Mouse (Mus musculus) CH12.LX (cell line): ENCODE measurements around the gene Foxs1.

Experiments
- BHLHE40 ChIP-seq: IDR thresholded peaks from 2 replicates; pipeline ENCODE4 v1.6.1; 2011; ENCODE audit warnings: mild to moderate bottlenecking, low read depth, low read length, improper control_type of control experiment
- CTCF ChIP-seq, 2 experiments: IDR thresholded peaks in 1 of 2; conservative IDR thresholded peaks in 1 of 2; 2 replicates each; pipeline ENCODE4 v1.5.1; 2011 to 2012; ENCODE audit warnings: low read depth in 2 of 2, low read length in 2 of 2, improper control_type of control experiment in 1 of 2, inconsistent platforms in 1 of 2, mild to moderate bottlenecking in 1 of 2, moderate library complexity in 1 of 2
- ELF1 ChIP-seq: IDR thresholded peaks from 2 replicates; pipeline ENCODE4 v1.6.1; 2014; ENCODE audit warnings: low read depth, mild to moderate bottlenecking, inconsistent platforms, low read length, improper control_type of control experiment
- EP300 ChIP-seq: IDR thresholded peaks from 2 replicates; pipeline ENCODE4 v1.6.1; 2011; ENCODE audit warnings: low read length, improper control_type of control experiment
- GABPA ChIP-seq: IDR thresholded peaks from 2 replicates; pipeline ENCODE4 v1.6.1; 2012; ENCODE audit warnings: low read depth, low read length, improper control_type of control experiment, inconsistent platforms; ENCODE audit not compliant: insufficient replicate concordance
- MAX ChIP-seq: IDR thresholded peaks from 2 replicates; pipeline ENCODE4 v1.6.1; 2011; ENCODE audit warnings: low read length, improper control_type of control experiment
- POLR2A ChIP-seq: IDR thresholded peaks from 2 replicates; pipeline ENCODE4 v1.6.1; 2011; ENCODE audit warnings: low read depth, mild to moderate bottlenecking, improper control_type of control experiment, low read length
- RCOR1 ChIP-seq: conservative IDR thresholded peaks from 2 replicates; pipeline ENCODE4 v1.6.1; 2012; ENCODE audit warnings: low read depth, mild to moderate bottlenecking, inconsistent platforms, low read length, improper control_type of control experiment
- ZKSCAN1 ChIP-seq: IDR thresholded peaks from 2 replicates; pipeline ENCODE4 v1.6.1; 2012; ENCODE audit warnings: low read depth, inconsistent platforms, low read length, improper control_type of control experiment, borderline replicate concordance

DNA sequence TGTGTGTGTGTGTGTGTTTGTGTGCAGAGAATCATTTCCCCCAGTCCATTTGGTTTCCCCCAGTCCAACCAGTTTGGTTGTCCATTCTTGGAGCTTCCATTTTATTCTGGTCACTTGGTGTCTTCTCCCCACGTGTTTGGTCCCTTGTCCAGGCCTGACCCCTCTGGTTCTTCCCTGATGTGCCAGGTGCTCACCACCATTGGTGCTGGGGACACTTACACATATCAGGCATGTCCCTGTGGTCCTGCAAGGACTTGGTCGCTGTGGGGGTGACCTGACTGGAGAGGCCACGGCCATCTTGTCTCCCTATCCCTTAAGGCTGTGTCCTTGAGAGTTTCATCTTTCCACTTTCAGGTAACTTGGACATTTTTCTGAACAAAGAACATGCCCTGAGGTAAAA is 36.1 kb downstream of the Foxs1 start:
- TF ChIP-seq EP300: no peak
- no peak for TF ChIP-seq RCOR1
- TF ChIP-seq GABPA: no peak
- TF ChIP-seq CTCF (conservative IDR thresholded peaks at IDR 0.05 in 1 of 2, IDR thresholded peaks at IDR 0.05 in 1 of 2; ENCODE audit: low read depth in 2 of 2, low read length in 2 of 2): no peak
- no peak for TF ChIP-seq POLR2A
- no peak for TF ChIP-seq BHLHE40
- no peak for TF ChIP-seq ELF1
- no peak for TF ChIP-seq MAX
- no peak for TF ChIP-seq ZKSCAN1
